Mouse (Mus musculus) bone marrow, adult 2 months (tissue): ENCODE measurements around the gene Zfp609. TPM values are rescaled to one million over a fixed set of nuclear protein-coding genes. Genes with fewer than 3 reads are reported as not detected.

Experiments used
- H3K27ac ChIP-seq: fragments of 200-500 bp; 2 replicates; pipeline ENCODE4 v1.5.1; 2012; ENCODE audit warnings: low read depth, mild to moderate bottlenecking, control low read depth, inconsistent platforms, low read length; ENCODE audit not compliant: control insufficient read depth, poor library complexity, insufficient read depth
- H3K4me1 ChIP-seq: fragments of 200-500 bp; 2 replicates; pipeline ENCODE4 v1.6.1; 2011; ENCODE audit warnings: low read length; ENCODE audit not compliant: control insufficient read depth, insufficient read depth
- H3K4me3 ChIP-seq: fragments of 200-500 bp; replicated peaks from 2 replicates; pipeline ENCODE3; 2011; ENCODE audit warnings: mild to moderate bottlenecking, low read depth, low read length, control low read depth; ENCODE audit not compliant: control insufficient read depth
- CTCF ChIP-seq: fragments of 200-500 bp; IDR thresholded peaks from 2 replicates; pipeline ENCODE4 v1.5.1; 2011; ENCODE audit warnings: low read length, control low read depth; ENCODE audit not compliant: control insufficient read depth, insufficient read depth
- POLR2A ChIP-seq: fragments of 200-500 bp; IDR thresholded peaks from 2 replicates; pipeline ENCODE4 v1.6.1; 2011; ENCODE audit warnings: low read depth, mild to moderate bottlenecking, control low read depth, low read length, borderline replicate concordance; ENCODE audit not compliant: control insufficient read depth
- WGBS: fragments of 180-500 bp; shearing (Covaris S2); methylation state at CpG from one replicate; pipeline ENCODE4 v1.1.7; 2018; 5-methylcytosine and 5-hydroxymethylcytosine counted together
- polyA plus RNA-seq: library from polyadenylated mRNA; stranded (reverse); fragments of >200 nt; gene quantifications from 2 replicates; pipeline ENCODE4 v1.2.4, GENCODE M21; 2011; ENCODE audit warnings: low replicate concordance; ENCODE audit not compliant: missing spikeins, insufficient read depth, insufficient read length

Zfp609 gene
- polyA plus RNA-seq, 1 experiment: 13.9 TPM

GRCm38 (mm10) chr9:65703926-65704595 is 123.3 kb downstream of the Zfp609 start:
- Histone ChIP-seq H3K4me1 (no peaks in the 10 kb centered on the region), H3K27ac (no peak overlapping the region), H3K4me3 (no peak overlapping the region)
- TF ChIP-seq CTCF (no peak), POLR2A (no peak)
- 92% methylated on average over 24 of the region's 24 CpGs for WGBS

DNA sequence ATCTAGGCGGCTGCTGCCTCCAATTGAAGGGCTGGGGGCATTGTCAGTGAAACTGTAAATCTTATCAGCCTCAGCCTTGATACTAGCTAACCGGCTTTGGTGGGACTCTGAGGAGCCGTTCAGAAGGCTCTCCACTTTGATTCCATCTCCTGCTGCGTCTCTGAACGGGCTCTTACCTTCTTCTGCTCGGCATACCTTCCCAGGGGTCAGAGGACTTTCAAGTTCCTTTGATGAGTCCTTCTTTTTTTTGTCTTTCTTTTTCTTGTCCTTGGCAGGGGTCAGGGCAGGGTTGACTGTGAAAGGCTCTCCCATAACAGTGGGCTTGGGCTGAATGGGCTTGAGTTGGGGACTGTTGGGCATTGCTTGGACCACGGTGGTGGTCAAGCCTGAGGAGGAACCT is 124.1 kb downstream of the Zfp609 start:
- H3K4me3 ChIP-seq: no peak overlapping the region
- TF ChIP-seq CTCF (no peak), POLR2A (no peak)
- 94% methylated on average over 7 of the region's 7 CpGs for WGBS
- H3K4me1 ChIP-seq: no peaks in the 10 kb centered on the region
- no peak overlapping the region for H3K27ac ChIP-seq

DNA sequence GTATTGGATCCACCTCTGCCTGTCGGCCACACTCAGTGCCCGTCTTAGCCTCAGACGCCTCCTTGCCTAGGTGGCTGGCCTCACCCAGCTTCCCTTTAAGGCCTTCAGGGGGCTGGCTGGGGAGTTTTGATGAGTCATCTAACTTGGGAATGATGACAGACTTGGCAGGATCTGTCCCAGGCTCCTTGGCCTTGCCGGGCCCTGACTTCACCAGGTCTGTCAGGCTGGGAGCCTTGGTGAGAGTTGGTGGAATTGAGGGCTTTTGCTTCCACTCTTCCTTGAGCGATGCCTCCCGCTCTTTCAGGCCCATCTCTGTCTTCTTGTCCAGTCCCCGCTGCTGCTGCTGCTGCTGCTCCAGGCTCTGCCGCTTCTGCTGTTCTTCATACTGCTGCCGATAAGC is 125.1 kb downstream of the Zfp609 start:
- Histone ChIP-seq H3K27ac (no peak overlapping the region), H3K4me1 (no peaks in the 10 kb centered on the region), H3K4me3 (no peak overlapping the region)
- TF ChIP-seq POLR2A (no peak), CTCF (no peak)
- 84% methylated on average over 9 of the region's 9 CpGs for WGBS

GRCm38 (mm10) chr9:65700504-65700903 is 126.9 kb downstream of the Zfp609 start:
- 66% methylated on average over 6 of the region's 6 CpGs for WGBS

DNA sequence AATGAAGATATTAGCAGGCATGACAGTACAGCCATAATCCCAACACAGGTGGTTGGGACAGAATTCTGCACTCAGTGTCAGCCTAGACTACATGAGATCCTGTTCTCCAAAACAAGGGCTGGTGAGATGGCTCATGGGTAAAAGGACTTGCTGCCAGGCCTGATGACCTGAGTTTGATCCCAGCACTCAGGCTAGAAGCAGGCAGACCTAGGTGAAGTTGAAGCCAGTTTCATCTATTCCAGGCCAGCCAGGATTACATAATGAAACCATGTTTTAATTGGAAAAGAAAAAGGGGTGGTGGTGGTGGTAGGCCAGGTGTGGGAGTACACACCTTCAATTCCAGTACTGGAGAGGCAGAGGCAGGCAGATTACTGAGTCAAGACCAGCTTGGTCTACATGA is 129.4 kb downstream of the Zfp609 start:
- Histone ChIP-seq H3K4me1 (peaks cover 2% of the 10 kb centered on the region), H3K4me3 (no peak overlapping the region), H3K27ac (no peak overlapping the region)
- TF ChIP-seq CTCF (no peak), POLR2A (no peak)

More at GRCm38 (mm10) chr9:65700504-65700903, 126.9 kb downstream of the Zfp609 start:
- H3K4me1 ChIP-seq: no peaks in the 10 kb centered on the region
- H3K4me3 ChIP-seq: no peak overlapping the region
- no peak for TF ChIP-seq CTCF
- no peak for TF ChIP-seq POLR2A
- H3K27ac ChIP-seq: no peak overlapping the region

DNA sequence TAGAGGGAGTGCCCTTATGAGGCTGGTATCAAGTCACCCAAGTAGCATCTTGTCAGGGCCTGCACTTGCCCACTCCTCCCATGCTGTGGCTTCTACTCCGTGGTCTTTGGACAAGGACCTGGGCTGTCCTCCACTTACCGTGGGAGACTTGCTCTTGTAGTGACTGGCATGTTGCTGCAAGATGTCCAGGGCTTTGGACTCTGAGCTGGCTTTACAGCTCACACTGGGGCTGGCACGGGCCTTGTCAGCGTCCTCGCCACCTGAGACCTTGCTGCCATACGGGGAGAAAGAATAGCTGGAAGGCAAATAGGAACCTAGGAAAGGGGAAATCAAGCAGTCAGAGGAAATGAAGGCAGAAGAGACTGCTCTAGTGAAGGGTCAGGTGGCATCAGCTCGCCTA is 130.0 kb downstream of the Zfp609 start:
- WGBS: 68% methylated on average over 7 of the region's 7 CpGs
- Histone ChIP-seq H3K4me1 (peaks cover 3% of the 10 kb centered on the region), H3K27ac (no peak overlapping the region), H3K4me3 (no peak overlapping the region)
- TF ChIP-seq POLR2A (no peak), CTCF (no peak)

DNA sequence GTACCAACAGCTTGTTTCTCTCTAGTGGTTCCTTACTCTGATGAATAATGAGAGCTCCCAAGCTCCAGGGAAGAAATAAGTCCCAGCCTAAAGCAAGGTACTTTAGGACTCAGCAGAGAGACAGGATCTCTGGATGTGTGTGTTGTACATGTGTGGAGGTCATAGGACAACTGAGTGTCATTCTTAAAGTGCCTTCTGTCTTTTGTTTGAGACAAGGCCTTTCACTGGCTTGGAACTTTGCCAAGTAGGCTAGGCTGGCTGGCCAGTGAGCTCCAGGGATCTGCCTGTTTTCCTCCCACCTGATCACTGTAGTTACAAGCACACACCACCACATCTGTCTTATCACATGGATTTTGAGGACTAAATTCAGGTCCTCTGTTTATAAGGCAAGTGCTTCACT is 131.0 kb downstream of the Zfp609 start:
- Histone ChIP-seq H3K4me1 (peaks cover 3% of the 10 kb centered on the region), H3K27ac (no peak overlapping the region), H3K4me3 (no peak overlapping the region)
- TF ChIP-seq POLR2A (no peak), CTCF (no peak)

DNA sequence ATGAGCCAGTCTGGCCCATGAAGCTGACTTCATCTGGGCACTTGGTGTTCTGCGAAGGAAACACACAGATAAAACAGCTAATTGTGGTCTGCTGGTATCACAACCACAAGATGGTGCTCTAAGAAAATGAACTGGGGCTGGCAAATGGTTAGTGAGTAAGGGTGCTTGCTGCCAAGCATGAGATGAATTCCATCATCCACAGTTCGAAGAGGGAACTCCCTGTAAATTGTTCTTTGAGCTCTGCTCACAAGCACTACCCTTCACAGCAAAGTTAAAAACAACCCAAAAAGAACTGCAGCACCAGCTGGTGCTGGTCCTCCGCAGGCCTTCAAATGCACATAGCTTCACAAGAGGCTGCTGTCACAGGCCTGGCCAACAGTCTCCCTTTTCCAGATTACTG is 131.7 kb downstream of the Zfp609 start:
- TF ChIP-seq POLR2A (no peak), CTCF (no peak)
- no peak overlapping the region for H3K4me3 ChIP-seq
- WGBS: 78% methylated on average over 3 of the region's 3 CpGs
- no peak overlapping the region for H3K27ac ChIP-seq
- peaks cover 3% of the 10 kb centered on the region for H3K4me1 ChIP-seq
